Mouse (Mus musculus): Measurements from ENCODE around the gene Tspan3.

Gene Tspan3

DNA sequence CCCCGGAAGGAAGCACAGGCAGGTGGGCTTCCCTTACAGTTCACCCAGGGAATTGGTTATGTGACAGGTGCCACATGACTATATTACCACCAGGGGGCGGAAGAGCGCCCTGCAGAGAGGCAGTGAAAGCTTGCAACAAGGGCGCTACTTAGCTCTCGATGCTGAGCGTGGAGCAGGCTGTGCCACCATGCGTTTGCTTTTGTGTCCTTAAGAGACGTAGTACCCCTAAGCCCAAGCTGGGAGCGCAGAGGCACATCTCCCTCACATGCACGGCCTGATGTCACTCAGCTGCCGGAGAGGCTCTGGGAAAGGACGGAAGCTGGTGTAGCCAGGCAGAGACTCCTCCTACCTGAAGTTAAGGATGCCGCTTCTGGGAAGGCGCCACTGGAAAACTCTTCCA is 46.7 kb downstream of the Tspan3 start:
- intact Hi-C loops (cut with DNase I) = loop anchor here (5.0 kb wide), 1 partner anchor 434 kb away; no protein-coding TSS in a partner anchor

DNA sequence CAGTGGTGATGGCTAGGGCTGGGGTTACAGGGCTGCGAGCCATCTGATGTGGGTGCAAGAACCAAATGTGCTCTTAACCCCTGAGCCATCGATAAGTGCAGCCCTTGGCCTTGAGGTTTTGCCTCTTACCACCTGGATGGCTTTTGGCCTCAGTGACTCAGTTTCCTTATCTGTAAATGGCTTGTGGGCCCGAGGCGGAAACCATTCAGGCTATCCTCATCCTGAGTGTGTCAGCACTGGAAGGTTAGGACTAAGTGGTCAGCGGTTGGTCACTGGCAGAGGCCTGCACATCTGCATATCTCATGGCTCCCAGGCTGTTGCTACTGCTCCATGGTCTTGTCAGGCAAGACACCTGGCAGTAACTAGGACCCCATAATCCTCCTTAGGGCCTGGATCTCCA is 47.2 kb downstream of the Tspan3 start:
- intact Hi-C loops (cut with DNase I) = loop anchor here (5.0 kb wide), 1 partner anchor 434 kb away; no protein-coding TSS in a partner anchor

DNA sequence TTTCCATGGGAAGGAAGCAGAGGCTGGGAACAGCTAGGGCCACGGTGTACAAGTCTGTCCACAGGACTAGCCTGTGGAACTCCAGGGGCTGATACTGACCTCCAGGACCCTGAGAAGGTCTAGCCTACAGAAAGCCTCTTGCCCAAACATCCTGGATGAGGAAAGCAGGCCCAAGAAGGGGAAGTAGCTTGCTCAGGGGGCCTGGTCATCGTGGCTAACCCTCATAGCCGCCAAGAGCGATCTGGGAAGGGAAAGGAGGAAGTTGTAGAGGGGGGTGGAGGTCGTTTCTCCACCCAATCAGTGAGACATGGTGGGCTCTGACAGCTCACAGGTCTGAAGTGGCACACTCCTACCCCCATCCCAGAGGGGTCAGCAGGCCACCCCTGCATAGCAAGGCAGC is 57.1 kb downstream of the Tspan3 start:
- intact Hi-C loops (cut with DNase I) = no loop called here

DNA sequence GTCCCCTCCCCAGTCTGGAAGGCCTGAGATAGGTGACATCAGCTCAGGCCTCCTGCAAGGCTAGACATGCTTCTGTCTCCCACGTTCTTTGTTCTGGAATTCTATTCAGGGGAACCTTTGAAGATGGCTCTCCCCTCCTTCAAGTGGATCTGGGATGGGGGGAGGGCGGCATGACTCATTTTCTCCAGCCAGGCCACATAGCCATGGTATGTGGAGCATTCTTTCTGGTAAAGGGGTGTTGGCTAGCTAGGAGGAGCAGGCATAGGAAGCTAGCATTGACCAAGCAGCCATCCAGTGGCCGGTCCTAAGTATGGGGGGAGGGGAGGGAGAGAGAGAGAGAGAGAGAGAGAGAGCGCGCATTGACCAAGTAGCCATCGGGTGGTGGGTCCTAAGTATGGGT is 57.8 kb downstream of the Tspan3 start:
- intact Hi-C loops (cut with DNase I) = no loop called here

GRCm38 (mm10) chr9:56106274-56107072 is 58.8 kb downstream of the Tspan3 start:
- intact Hi-C loops (cut with DNase I) = no loop called here

GRCm38 (mm10) chr9:56104921-56105320 is 60.4 kb downstream of the Tspan3 start:
- intact Hi-C loops (cut with DNase I) = no loop called here

DNA sequence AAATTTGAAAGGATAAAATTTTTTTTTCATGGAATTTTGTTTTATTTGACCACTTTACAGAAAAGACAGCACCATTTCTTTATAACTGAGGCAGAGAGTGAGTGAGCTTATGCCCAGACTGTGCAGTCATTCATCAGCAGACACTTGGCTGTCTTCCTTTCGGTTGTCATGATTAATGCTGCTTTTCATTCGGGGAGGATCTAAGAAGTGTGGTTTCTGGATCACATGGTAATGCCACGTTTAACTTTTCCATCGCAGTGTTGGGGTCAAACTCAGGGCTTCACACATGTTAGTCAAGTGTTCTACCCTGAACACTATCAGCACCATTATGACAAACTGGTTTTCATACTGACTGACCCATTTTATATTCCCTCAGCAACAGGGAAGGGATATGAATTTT is 64.3 kb downstream of the Tspan3 start:
- intact Hi-C loops (cut with DNase I) = no loop called here

DNA sequence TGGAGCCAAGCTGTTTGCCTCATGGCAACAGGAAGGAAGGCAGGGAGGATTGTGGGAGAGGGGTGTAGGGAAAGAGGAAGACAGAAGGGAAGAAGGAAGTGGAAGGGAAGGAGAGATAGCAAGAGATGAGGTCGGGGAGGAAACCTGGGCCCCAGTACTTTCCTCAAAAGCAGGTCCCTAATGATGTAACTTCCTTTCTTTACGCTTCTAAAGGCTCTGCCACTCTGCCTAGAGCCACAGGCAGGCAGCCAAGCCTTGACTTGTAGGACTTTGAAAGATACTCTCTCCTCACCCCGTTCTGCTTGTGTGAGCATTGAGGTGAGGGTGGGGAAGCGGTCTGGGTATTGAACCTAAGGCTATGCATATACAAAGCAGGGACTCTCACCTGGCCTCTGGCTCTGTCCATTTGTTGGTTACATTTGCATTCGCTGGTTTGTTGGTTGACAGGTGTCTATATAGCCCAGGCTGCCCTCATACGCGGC is 65.2 kb downstream of the Tspan3 start:
- intact Hi-C loops (cut with DNase I) = no loop called here

DNA sequence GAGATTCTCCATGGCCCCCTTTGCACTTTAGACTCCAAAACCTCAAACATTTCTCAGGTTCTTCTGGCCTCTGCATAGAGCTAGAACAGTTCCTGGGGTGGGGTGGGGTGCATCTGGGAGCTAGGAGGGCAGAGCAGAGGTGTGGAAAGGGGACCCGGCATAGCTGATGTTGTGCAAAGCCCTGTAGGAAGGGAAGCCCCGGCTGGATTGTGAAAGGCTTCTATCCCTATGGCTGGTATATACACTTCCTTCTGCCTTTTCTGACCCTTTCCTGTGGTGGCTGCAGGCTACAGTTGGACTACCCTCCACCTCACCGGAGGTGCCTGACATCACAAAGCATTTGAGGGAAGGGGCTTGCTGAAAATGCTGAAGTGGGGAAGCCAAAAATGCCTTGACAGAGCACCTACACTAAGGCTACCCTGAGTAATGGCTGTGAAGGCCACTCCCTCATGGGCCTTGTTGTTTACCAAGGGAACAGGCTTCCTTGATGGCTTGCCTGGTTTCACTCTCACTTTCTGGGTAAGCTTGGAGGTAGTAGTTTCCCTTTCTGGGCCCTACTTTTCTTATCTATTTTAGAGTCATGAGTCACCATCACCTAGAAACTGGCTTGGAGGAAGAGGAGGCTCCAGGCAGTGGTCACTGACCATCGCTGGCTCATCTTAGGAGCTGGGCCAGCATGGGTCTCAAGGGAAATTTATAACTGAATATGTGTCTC is 67.5 kb downstream of the Tspan3 start:
- intact Hi-C loops (cut with DNase I) = no loop called here

GRCm38 (mm10) chr9:56092102-56092501 is 73.2 kb downstream of the Tspan3 start:
- intact Hi-C loops (cut with DNase I) = no loop called here

DNA sequence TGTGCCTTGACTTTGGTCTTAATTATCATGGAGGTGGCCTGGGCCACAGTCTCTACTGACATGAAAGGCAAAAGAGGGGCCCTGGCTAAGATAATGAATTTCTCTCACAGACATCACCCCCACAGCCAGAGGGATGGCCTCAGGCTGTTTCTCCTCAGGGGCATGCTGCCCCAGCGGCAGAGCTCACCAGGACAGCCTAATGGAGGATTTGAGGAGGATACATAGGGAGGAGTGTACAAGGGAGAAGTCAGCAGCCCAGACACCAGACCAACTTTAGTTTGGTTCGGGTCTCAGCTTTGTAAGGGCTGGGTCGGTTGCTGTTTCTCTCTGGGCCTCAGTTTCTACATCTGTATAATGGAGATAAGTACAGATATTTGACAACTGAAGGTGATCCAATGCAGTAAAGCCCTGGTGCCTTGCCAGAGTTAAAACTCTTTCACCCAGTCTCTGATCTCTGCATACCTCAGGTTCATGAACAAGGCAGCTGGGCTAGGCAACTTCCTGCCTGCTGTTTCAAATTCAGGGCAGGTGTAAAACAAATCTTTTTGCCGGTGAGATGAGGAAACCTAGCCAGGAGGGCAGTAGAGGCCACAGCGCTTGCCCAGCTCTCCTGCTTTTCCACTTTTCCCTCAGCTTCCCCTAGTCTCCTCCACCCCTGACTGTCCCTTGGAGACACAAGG is 74.6 kb downstream of the Tspan3 start:
- intact Hi-C loops (cut with DNase I) = no loop called here

DNA sequence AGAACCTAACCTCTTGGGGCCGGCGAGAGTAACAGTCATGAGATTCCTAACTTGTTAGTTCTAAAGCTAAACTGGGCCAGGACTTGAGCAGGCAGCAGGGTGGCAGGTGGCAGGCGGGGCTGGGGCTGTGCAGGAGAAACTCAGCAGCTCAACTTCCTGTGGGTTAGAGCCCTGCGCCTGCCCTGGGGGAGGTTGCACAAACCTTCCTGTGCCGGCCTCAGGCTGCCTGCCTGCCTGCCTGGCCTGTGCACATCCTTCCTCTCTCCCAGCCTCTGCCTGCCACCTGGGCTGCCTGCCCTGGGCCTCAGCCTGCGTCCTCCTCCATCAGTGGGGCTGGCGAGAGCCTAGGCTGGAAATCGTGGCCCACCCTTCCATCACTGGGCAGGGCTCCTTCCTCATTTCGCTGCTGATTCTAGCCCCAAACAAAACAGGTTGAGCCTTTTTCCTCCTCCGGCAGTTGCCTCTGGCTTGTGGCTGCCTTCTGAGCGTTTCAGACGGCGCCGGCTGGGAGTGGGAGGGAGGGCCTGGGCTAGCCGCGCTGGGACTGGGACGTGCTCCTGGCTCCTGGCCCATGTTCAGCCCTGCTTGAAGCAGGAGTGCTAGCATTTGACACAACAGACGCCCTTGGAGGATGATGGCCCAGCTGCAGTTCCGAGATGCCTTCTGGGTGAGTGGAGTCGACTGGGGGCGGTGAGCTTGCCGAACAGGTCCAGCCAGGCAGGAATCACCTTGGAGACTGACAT is 75.3 kb downstream of the Tspan3 start, which contains the start of gene Pstpip1:
Pstpip1 (plus strand) TSS at position 185 of the 743 bp plus-strand sequence.
- intact Hi-C loops (cut with DNase I) = no loop called here

- intact Hi-C loops (cut with DNase I) = no loop called here
Observed at GRCm38 (mm10) chr9:56086524-56086923, 78.8 kb downstream of the Tspan3 start.

All from adrenal gland (tissue).